Mouse (Mus musculus): ENCODE data around the gene Notch2. TPM values are rescaled to one million over a fixed set of nuclear protein-coding genes. Genes with fewer than 3 reads are reported as not detected.
"Not testable (repeated sequence)": the region's sequence is repeated elsewhere in the genome, so short reads cannot be mapped to it uniquely, and the experiment has no call there.

Gene Notch2
- total RNA-seq, 2 experiments from 2014 or later: 19.0 to 21.1 TPM

GRCm38 (mm10) chr3:98118252-98118651, 104.9 kb downstream of the Notch2 start:
- DNase-seq: no peak
- intact Hi-C loops (cut with DNase I; ENCODE audit: low total_unique reads): no loop called here

- no peak for DNase-seq
- intact Hi-C loops (cut with DNase I; ENCODE audit: low total_unique reads): no loop called here
Observed at GRCm38 (mm10) chr3:98119338-98119737, 106.0 kb downstream of the Notch2 start.

- DNase-seq: no peak
- intact Hi-C loops (cut with DNase I; ENCODE audit: low total_unique reads): no loop called here
Observed at GRCm38 (mm10) chr3:98120884-98121283, 107.6 kb downstream of the Notch2 start.

GRCm38 (mm10) chr3:98127775-98128174, 114.4 kb downstream of the Notch2 start:
- DNase-seq: no peak
- intact Hi-C loops (cut with DNase I; ENCODE audit: low total_unique reads): no loop called here

GRCm38 (mm10) chr3:98128716-98129115, 115.4 kb downstream of the Notch2 start:
- intact Hi-C loops (cut with DNase I; ENCODE audit: low total_unique reads): no loop called here
- no peak for DNase-seq

- intact Hi-C loops (cut with DNase I; ENCODE audit: low total_unique reads): loop anchor here (10.0 kb wide), 1 partner anchor 207 kb away; no protein-coding TSS in a partner anchor
- not testable (repeated sequence) for DNase-seq
Observed at GRCm38 (mm10) chr3:98132140-98132539, 118.8 kb downstream of the Notch2 start.

- no peak for DNase-seq
- intact Hi-C loops (cut with DNase I; ENCODE audit: low total_unique reads): loop anchor here (10.0 kb wide), 1 partner anchor 208 kb away; no protein-coding TSS in a partner anchor
Observed at GRCm38 (mm10) chr3:98132636-98133035, 119.3 kb downstream of the Notch2 start.

GRCm38 (mm10) chr3:98141456-98141855, 128.1 kb downstream of the Notch2 start:
- intact Hi-C loops (cut with DNase I; ENCODE audit: low total_unique reads): no loop called here
- no peak for DNase-seq

- no peak for DNase-seq
- intact Hi-C loops (cut with DNase I; ENCODE audit: low total_unique reads): no loop called here
Observed at GRCm38 (mm10) chr3:98142862-98143261, 129.5 kb downstream of the Notch2 start.

GRCm38 (mm10) chr3:98145204-98145603, 131.9 kb downstream of the Notch2 start:
- no peak for DNase-seq
- intact Hi-C loops (cut with DNase I; ENCODE audit: low total_unique reads): no loop called here

- DNase-seq: no peak
- intact Hi-C loops (cut with DNase I; ENCODE audit: low total_unique reads): no loop called here
Observed at GRCm38 (mm10) chr3:98146471-98147410, 133.4 kb downstream of the Notch2 start.

GRCm38 (mm10) chr3:98147706-98148105, 134.4 kb downstream of the Notch2 start:
- DNase-seq: no peak
- intact Hi-C loops (cut with DNase I; ENCODE audit: low total_unique reads): no loop called here

GRCm38 (mm10) chr3:98149881-98150280, 136.6 kb downstream of the Notch2 start:
- no peak for DNase-seq

GRCm38 (mm10) chr3:98151016-98151415, 137.7 kb downstream of the Notch2 start:
- DNase-seq: no peak
- intact Hi-C loops (cut with DNase I; ENCODE audit: low total_unique reads): no loop called here

More at GRCm38 (mm10) chr3:98149881-98150280, 136.6 kb downstream of the Notch2 start:
- intact Hi-C loops (cut with DNase I; ENCODE audit: low total_unique reads): no loop called here

- DNase-seq: no peak
- intact Hi-C loops (cut with DNase I; ENCODE audit: low total_unique reads): no loop called here
Observed at GRCm38 (mm10) chr3:98153460-98153859, 140.1 kb downstream of the Notch2 start.

GRCm38 (mm10) chr3:98156158-98156557, 142.8 kb downstream of the Notch2 start:
- DNase-seq: no peak
- intact Hi-C loops (cut with DNase I; ENCODE audit: low total_unique reads): no loop called here

GRCm38 (mm10) chr3:98157073-98157472, 143.7 kb downstream of the Notch2 start:
- no peak for DNase-seq
- intact Hi-C loops (cut with DNase I; ENCODE audit: low total_unique reads): no loop called here

GRCm38 (mm10) chr3:98157585-98157984, 144.3 kb downstream of the Notch2 start:
- intact Hi-C loops (cut with DNase I; ENCODE audit: low total_unique reads): no loop called here
- DNase-seq: no peak

GRCm38 (mm10) chr3:98158646-98159045, 145.3 kb downstream of the Notch2 start:
- intact Hi-C loops (cut with DNase I; ENCODE audit: low total_unique reads): no loop called here

GRCm38 (mm10) chr3:98159289-98159688, 146.0 kb downstream of the Notch2 start:
- DNase-seq: no peak
- intact Hi-C loops (cut with DNase I; ENCODE audit: low total_unique reads): no loop called here

More at GRCm38 (mm10) chr3:98158646-98159045, 145.3 kb downstream of the Notch2 start:
- DNase-seq: no peak

GRCm38 (mm10) chr3:98160330-98160729, 147.0 kb downstream of the Notch2 start, which contains the start of gene Adam30:
Gene Adam30, plus strand, starts transcription at chr3:98160630.
- no peak for DNase-seq
- intact Hi-C loops (cut with DNase I; ENCODE audit: low total_unique reads): no loop called here

All from gastrocnemius, postnatal 14 days (tissue).